Mouse (Mus musculus) embryonic facial prominence, embryonic 11.5 days (tissue): ENCODE data around the gene Milr1. TPM values are rescaled to one million over a fixed set of nuclear protein-coding genes. Genes with fewer than 3 reads are reported as not detected.
"Not testable (repeated sequence)": the region's sequence is repeated elsewhere in the genome, so short reads cannot be mapped to it uniquely, and the experiment has no call there.

ENCODE experiments used
- ATAC-seq: fragments of 200-750 bp; cut with Nextera tagmentation; replicated peaks from 2 replicates; pipeline ENCODE4 v1.8.0; 2017; ENCODE audit warnings: low read depth; ENCODE audit not compliant: insufficient number of reproducible peaks, low FRiP score, low TSS enrichment
- DNase-seq: peaks from one replicate; pipeline ENCODE4 v3.0.0-alpha.2; 2015; ENCODE audit warnings: low spot score
- H3K27ac ChIP-seq: fragments of 300-500 bp; sonication (generic); replicated peaks from 2 replicates; pipeline ENCODE4 v1.5.1; 2014; ENCODE audit warnings: mild to moderate bottlenecking, low read depth, low read length, control low read depth
- H3K27me3 ChIP-seq: fragments of 300-500 bp; sonication (generic); 2 replicates; pipeline ENCODE4 v1.6.1; 2014; ENCODE audit warnings: mild to moderate bottlenecking, low read length, moderate library complexity, mixed read lengths; ENCODE audit not compliant: control insufficient read depth, insufficient read depth
- H3K36me3 ChIP-seq: fragments of 300-500 bp; sonication (generic); replicated peaks from 2 replicates; pipeline ENCODE4 v1.6.1; 2014; ENCODE audit warnings: low read depth, mild to moderate bottlenecking, low read length, moderate library complexity, mixed read lengths; ENCODE audit not compliant: control insufficient read depth, insufficient read depth
- H3K4me1 ChIP-seq: fragments of 300-500 bp; sonication (generic); 2 replicates; pipeline ENCODE4 v1.6.1; 2014; ENCODE audit warnings: low read length, mixed read lengths; ENCODE audit not compliant: control insufficient read depth, insufficient read depth
- H3K4me2 ChIP-seq: fragments of 300-500 bp; sonication (generic); 2 replicates; pipeline ENCODE4 v1.6.1; 2014; ENCODE audit warnings: low read depth, mild to moderate bottlenecking, control low read depth, low read length, moderate library complexity
- H3K4me3 ChIP-seq: fragments of 300-500 bp; sonication (generic); 2 replicates; pipeline ENCODE4 v1.5.1; 2014; ENCODE audit warnings: low read depth, low read length, control low read depth
- H3K9ac ChIP-seq: fragments of 300-500 bp; sonication (generic); replicated peaks from 2 replicates; pipeline ENCODE4 v1.6.1; 2014; ENCODE audit warnings: mild to moderate bottlenecking, control low read depth, low read length
- H3K9me3 ChIP-seq: fragments of 300-500 bp; sonication (generic); replicated peaks from 2 replicates; pipeline ENCODE4 v1.6.1; 2016; ENCODE audit warnings: mild to moderate bottlenecking, low read length, inconsistent platforms, mixed read lengths; ENCODE audit not compliant: control insufficient read depth
- WGBS: fragments of 180-500 bp; shearing (Covaris S2); extraction: QIAGEN DNeasy Blood & Tissue Kit; methylation state at CpG from one replicate; pipeline ENCODE4 v1.1.7; 2014; 5-methylcytosine and 5-hydroxymethylcytosine counted together
- polyA plus RNA-seq: library from polyadenylated mRNA; unstranded; fragments of >200 nt; fragmentation: Nextera tagmentation; extraction: Ambion mirVana; gene quantifications from 2 replicates; pipeline ENCODE4 v1.2.1, GENCODE M21; 2014

The Milr1 gene
- polyA plus RNA-seq, 1 experiment from 2014 or later, result 0.94 TPM

- Histone ChIP-seq H3K27me3 (no peaks in the 10 kb centered on the region), H3K36me3 (peaks cover 6% of the 10 kb centered on the region; the same call in 1 of the 2 replicates), H3K4me3 (peak within 1 kb of the TSS; percentile 76), H3K4me2 (peak within 1 kb of the TSS; percentile 87), H3K9ac (peak within 1 kb of the TSS; percentile 91), H3K9me3 (no peaks in the 10 kb centered on the region), H3K4me1 (no peaks in the 10 kb centered on the region), H3K27ac (peak within 1 kb of the TSS; percentile 91)
- ATAC-seq (peak; percentile 97), DNase-seq (peak; percentile 95)
- WGBS, result 2% methylated on average over 30 of the region's 30 CpGs
These were observed 28.5 kb downstream of the Milr1 start, which contains the start of gene Polg2 for GRCm38 (mm10) chr11:106779388-106780088. Polg2 (minus strand) TSS chr11:106779537.

GRCm38 (mm10) chr11:106780089-106780425 is 29.0 kb downstream of the Milr1 start:
- Histone ChIP-seq H3K27me3 (no peaks in the 10 kb centered on the region), H3K4me3 (no peak overlapping the region)
- WGBS, result 66% methylated on average over 4 of the region's 4 CpGs

GRCm38 (mm10) chr11:106780590-106781220 is 29.7 kb downstream of the Milr1 start:
- DNase-seq, result no peak
- 79% methylated on average over 6 of the region's 6 CpGs for WGBS
- no peak for ATAC-seq
- Histone ChIP-seq H3K4me1 (no peaks in the 10 kb centered on the region), H3K9ac (no peak overlapping the region), H3K27ac (no peak overlapping the region), H3K27me3 (no peaks in the 10 kb centered on the region), H3K9me3 (no peaks in the 10 kb centered on the region), H3K4me3 (no peak overlapping the region), H3K4me2 (no peak overlapping the region), H3K36me3 (peaks cover 10% of the 10 kb centered on the region; the same call in 1 of the 2 replicates)

More at GRCm38 (mm10) chr11:106780089-106780425, 29.0 kb downstream of the Milr1 start:
- Histone ChIP-seq H3K27ac (no peak overlapping the region), H3K4me2 (no peak overlapping the region), H3K4me1 (no peaks in the 10 kb centered on the region), H3K36me3 (peaks cover 6% of the 10 kb centered on the region; the same call in 1 of the 2 replicates), H3K9me3 (no peaks in the 10 kb centered on the region), H3K9ac (no peak overlapping the region)
- peak; percentile 19; the same call in 1 of the 2 replicates for ATAC-seq
- no peak for DNase-seq

- H3K9me3 ChIP-seq, H3K9ac ChIP-seq, H3K4me1 ChIP-seq, H3K4me2 ChIP-seq, H3K4me3 ChIP-seq, H3K27ac ChIP-seq, DNase-seq, ATAC-seq, H3K27me3 ChIP-seq: not testable (repeated sequence)
- peaks cover 11% of the 10 kb centered on the region; the same call in 1 of the 2 replicates for H3K36me3 ChIP-seq
- WGBS, result 89% methylated on average over 7 of the region's 7 CpGs
These were observed 31.2 kb downstream of the Milr1 start for GRCm38 (mm10) chr11:106782271-106782670.

- no peak overlapping the region for H3K4me3 ChIP-seq
- H3K9me3 ChIP-seq, result no peaks in the 10 kb centered on the region
- H3K4me1 ChIP-seq, result no peaks in the 10 kb centered on the region
- H3K27me3 ChIP-seq, result no peaks in the 10 kb centered on the region
- no peak overlapping the region for H3K9ac ChIP-seq
- no peak for ATAC-seq
- WGBS, result 83% methylated on average over 9 of the region's 9 CpGs
- no peak overlapping the region for H3K4me2 ChIP-seq
- no peak overlapping the region for H3K27ac ChIP-seq
- peaks cover 11% of the 10 kb centered on the region for H3K36me3 ChIP-seq
- DNase-seq, result no peak
These were observed 32.1 kb downstream of the Milr1 start for GRCm38 (mm10) chr11:106782841-106783764.

- H3K4me3 ChIP-seq, result no peak overlapping the region
- DNase-seq (no peak), ATAC-seq (no peak)
- H3K9ac ChIP-seq, result no peak overlapping the region
- H3K27me3 ChIP-seq, result no peaks in the 10 kb centered on the region
- no peak overlapping the region for H3K4me2 ChIP-seq
- no peaks in the 10 kb centered on the region for H3K9me3 ChIP-seq
- WGBS, result 90% methylated on average over 2 of the region's 2 CpGs
- H3K4me1 ChIP-seq, result no peaks in the 10 kb centered on the region
- no peak overlapping the region for H3K27ac ChIP-seq
- peaks cover 11% of the 10 kb centered on the region for H3K36me3 ChIP-seq
These were observed 33.5 kb downstream of the Milr1 start for GRCm38 (mm10) chr11:106784476-106784875.

- 85% methylated on average over 1 of the region's 1 CpGs for WGBS
- no peak for DNase-seq
- H3K4me1 ChIP-seq, result no peaks in the 10 kb centered on the region
- H3K36me3 ChIP-seq, result peaks cover 11% of the 10 kb centered on the region
- ATAC-seq, result no peak
- no peak overlapping the region for H3K4me3 ChIP-seq
- no peak overlapping the region for H3K4me2 ChIP-seq
- no peaks in the 10 kb centered on the region for H3K27me3 ChIP-seq
- H3K27ac ChIP-seq, result no peak overlapping the region
- no peak overlapping the region for H3K9ac ChIP-seq
- no peaks in the 10 kb centered on the region for H3K9me3 ChIP-seq
These were observed 34.0 kb downstream of the Milr1 start for GRCm38 (mm10) chr11:106785043-106785442.
